Mouse (Mus musculus) liver, postnatal 0 days (tissue): ENCODE results near the gene Sult1a1.

Experiments used
- CTCF ChIP-seq: sonication (generic); IDR thresholded peaks from 2 replicates; pipeline ENCODE4 v1.5.1; 2016; ENCODE audit warnings: antibody characterized with exemption, low read depth
- EP300 ChIP-seq: IDR thresholded peaks from 2 replicates; pipeline ENCODE4 v1.6.1; 2016; ENCODE audit warnings: antibody characterized with exemption, low read depth, mild to moderate bottlenecking

- no peak for TF ChIP-seq CTCF
- no peak for TF ChIP-seq EP300
Measured at GRCm38 (mm10) chr7:126649231-126650051, 26.8 kb downstream of the Sult1a1 start, which contains the start of gene Sgf29.
